Mouse (Mus musculus) stomach, embryonic 15.5 days (tissue): Measurements from ENCODE around the gene Ddb2. TPM values are rescaled to one million over a fixed set of nuclear protein-coding genes. Genes with fewer than 3 reads are reported as not detected.

Source experiments
- ATAC-seq: fragments of 200-750 bp; cut with Nextera tagmentation; 2 replicates; pipeline ENCODE4 v1.8.0; 2017; ENCODE audit warnings: low read depth, moderate number of reproducible peaks, moderate TSS enrichment; ENCODE audit not compliant: insufficient read depth, low FRiP score
- H3K27ac ChIP-seq: fragments of 300-500 bp; sonication (generic); 2 replicates; pipeline ENCODE4 v1.5.1; 2015; ENCODE audit warnings: mild to moderate bottlenecking, inconsistent platforms
- H3K27me3 ChIP-seq: fragments of 300-500 bp; sonication (generic); replicated peaks from 2 replicates; pipeline ENCODE4 v1.6.1; 2015; ENCODE audit warnings: inconsistent platforms
- H3K36me3 ChIP-seq: fragments of 300-500 bp; sonication (generic); 2 replicates; pipeline ENCODE4 v1.6.1; 2015; ENCODE audit warnings: inconsistent platforms
- H3K4me1 ChIP-seq: fragments of 300-500 bp; sonication (generic); 2 replicates; pipeline ENCODE4 v1.6.1; 2015; ENCODE audit warnings: inconsistent platforms
- H3K4me2 ChIP-seq: fragments of 300-500 bp; sonication (generic); 2 replicates; pipeline ENCODE4 v1.6.1; 2015; ENCODE audit warnings: mild to moderate bottlenecking, inconsistent platforms
- H3K4me3 ChIP-seq: fragments of 300-500 bp; sonication (generic); replicated peaks from 2 replicates; pipeline ENCODE4 v1.5.1; 2015; ENCODE audit warnings: inconsistent platforms
- H3K9ac ChIP-seq: fragments of 300-500 bp; sonication (generic); 2 replicates; pipeline ENCODE4 v1.6.1; 2015; ENCODE audit warnings: inconsistent platforms
- H3K9me3 ChIP-seq: fragments of 300-500 bp; sonication (generic); 2 replicates; pipeline ENCODE4 v1.6.1; 2016; ENCODE audit warnings: inconsistent platforms
- WGBS: fragments of 180-500 bp; shearing (Covaris S2); methylation state at CpG from one replicate; pipeline ENCODE4 v1.1.7; 2015; 5-methylcytosine and 5-hydroxymethylcytosine counted together
- polyA plus RNA-seq: library from polyadenylated mRNA; unstranded; fragments of >200 nt; fragmentation: Nextera tagmentation; extraction: Ambion mirVana; gene quantifications from 2 replicates; pipeline ENCODE4 v1.2.1, GENCODE M21; 2015

Gene Ddb2
- polyA plus RNA-seq, 1 experiment from 2014 or later: 18.5 TPM

DNA sequence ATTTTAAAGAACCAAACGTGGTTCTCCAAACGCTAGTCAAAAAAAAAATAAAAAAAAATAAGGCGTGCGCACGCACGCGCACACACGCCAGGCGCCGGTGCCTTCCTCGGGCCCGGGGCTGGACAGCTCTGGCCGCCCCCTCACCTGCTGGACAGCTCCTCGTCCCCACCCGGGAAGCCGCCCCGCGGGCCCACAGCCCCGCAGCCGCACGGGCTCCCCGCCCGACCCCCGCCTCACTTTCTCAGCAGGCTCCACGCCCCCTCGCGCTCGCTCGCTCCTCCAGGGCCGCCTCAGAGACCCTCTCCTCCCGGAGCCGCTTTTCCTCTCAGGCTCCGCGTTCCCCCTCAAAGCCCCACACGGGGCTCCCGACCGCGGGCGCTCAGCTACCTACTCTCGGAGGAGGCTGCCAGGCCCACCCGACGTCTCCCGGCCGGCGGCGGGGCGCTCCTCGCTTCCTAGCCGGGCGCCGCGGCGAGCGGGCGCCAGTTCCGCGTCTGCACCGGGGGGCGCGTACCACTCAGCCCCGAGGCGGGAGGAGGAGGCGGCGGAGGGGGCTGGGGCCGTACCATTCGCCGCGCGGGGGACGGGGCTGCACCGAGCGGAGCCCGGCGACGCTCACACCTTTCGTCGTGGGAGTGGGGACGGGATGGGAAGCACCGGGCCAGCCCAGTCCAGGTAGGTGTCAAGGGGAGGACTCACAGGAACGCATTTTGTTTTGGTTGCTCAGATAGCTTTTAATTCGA, 54.2 kb downstream of the Ddb2 start:
- peak overlapping the region; percentile 87 for H3K4me2 ChIP-seq
- H3K27ac ChIP-seq: peak overlapping the region; percentile 79
- peaks cover 3% of the 10 kb centered on the region for H3K4me1 ChIP-seq
- H3K4me3 ChIP-seq: peak overlapping the region; percentile 80
- H3K9me3 ChIP-seq: no peaks in the 10 kb centered on the region
- H3K27me3 ChIP-seq: no peaks in the 10 kb centered on the region
- peak overlapping the region; percentile 59 for H3K9ac ChIP-seq
- H3K36me3 ChIP-seq: peaks cover 6% of the 10 kb centered on the region; the same call in 1 of the 2 replicates
- ATAC-seq: peak; percentile 95
- WGBS: under 1% methylated on average over 81 of the region's 81 CpGs

DNA sequence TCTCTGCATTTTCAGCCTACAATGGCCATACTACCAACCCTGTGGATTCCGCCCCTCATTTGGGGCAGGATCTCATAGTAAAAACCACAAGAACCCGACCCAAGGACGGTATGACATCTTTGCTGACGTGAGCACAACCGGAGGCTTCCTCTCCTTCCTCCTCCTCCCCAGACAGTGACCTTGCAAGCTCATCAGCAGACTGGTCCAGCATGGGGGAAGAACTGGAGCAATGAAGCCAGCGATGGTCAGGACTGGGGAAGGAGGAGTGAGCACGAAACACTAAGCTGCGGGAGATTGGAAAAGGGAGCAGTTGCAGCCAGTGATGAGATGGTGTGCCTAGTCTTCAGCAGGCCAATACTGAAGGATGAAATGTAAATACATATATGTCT, 54.8 kb downstream of the Ddb2 start:
- Histone ChIP-seq H3K27me3 (no peaks in the 10 kb centered on the region), H3K4me3 (peak overlapping the region; percentile 80), H3K4me1 (peaks cover 3% of the 10 kb centered on the region), H3K4me2 (peak overlapping the region; percentile 87), H3K27ac (peak overlapping the region; percentile 79; the same call in 1 of the 2 replicates), H3K36me3 (peaks cover 6% of the 10 kb centered on the region), H3K9ac (peak overlapping the region; percentile 59; the same call in 1 of the 2 replicates), H3K9me3 (no peaks in the 10 kb centered on the region)
- WGBS: 11% methylated on average over 8 of the region's 8 CpGs
- ATAC-seq: no peak

DNA sequence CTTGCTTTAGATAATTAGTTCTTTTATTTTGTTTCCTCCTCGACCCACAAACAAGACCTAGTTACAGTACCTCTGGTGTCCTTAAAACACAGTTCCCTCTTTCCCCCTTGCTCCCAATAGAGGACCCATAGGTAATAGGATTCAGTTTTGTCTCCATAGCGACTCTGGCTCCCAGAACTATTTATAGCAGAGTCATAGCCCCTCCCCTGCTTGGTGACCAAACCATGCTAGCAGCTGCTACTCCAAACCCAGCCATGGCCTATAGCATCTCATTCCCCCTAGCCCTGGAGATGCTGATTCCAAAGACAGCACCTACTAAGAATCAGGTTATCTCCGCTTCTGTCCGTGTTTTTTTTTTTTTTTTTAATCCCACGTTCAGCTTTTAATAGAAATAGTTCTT, 56.1 kb downstream of the Ddb2 start:
- Histone ChIP-seq H3K36me3 (peaks cover 6% of the 10 kb centered on the region), H3K9me3 (no peaks in the 10 kb centered on the region), H3K9ac (no peak overlapping the region), H3K27ac (no peak overlapping the region), H3K4me1 (peaks cover 3% of the 10 kb centered on the region), H3K27me3 (no peaks in the 10 kb centered on the region), H3K4me2 (no peak overlapping the region), H3K4me3 (no peak overlapping the region)
- ATAC-seq: no peak
- 72% methylated on average over 5 of the region's 5 CpGs for WGBS

DNA sequence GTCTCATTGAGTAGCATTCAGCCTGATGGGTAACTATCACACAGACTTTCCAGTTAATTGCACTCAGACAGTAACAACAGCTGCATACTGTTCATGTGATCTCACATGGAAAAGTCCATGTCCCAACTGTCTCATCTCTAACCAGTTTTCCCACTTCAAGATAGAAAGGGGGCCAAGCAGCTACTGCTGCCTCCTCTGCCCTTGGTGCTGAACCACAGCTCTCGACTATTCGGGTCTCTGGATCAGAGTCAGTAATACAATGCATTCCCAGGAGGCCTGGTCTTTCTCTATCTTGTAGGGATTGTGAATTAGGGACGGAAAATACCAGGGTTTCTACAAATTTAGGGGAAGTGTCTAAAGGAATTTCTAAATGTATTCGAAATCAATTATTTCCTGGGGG, 57.0 kb downstream of the Ddb2 start:
- H3K36me3 ChIP-seq: peaks cover 6% of the 10 kb centered on the region
- no peaks in the 10 kb centered on the region for H3K27me3 ChIP-seq
- no peak overlapping the region for H3K4me3 ChIP-seq
- ATAC-seq: no peak
- H3K9me3 ChIP-seq: no peaks in the 10 kb centered on the region
- H3K4me1 ChIP-seq: peaks cover 3% of the 10 kb centered on the region
- WGBS: 53% methylated on average over 4 of the region's 4 CpGs
- H3K27ac ChIP-seq: no peak overlapping the region
- no peak overlapping the region for H3K4me2 ChIP-seq
- H3K9ac ChIP-seq: no peak overlapping the region

DNA sequence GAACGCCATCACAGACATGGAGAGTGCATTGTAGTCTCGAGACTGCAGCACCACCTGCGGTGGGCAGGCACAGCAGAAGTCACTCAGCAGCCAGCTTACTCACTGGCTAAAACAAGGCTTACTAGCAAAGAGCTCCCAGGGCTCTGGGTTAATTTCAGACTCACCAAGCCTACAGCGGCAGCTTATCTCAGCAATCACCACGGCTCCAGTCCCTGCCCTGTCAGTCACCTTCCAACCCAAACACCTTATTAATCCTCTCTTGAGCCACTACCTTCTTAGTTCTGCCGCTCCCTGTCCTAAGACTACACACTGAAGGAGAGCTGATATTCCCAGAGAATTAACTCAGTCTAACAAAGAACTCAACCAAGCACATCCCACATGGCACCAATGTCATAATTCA, 60.5 kb downstream of the Ddb2 start:
- H3K9me3 ChIP-seq: no peaks in the 10 kb centered on the region
- no peak overlapping the region for H3K9ac ChIP-seq
- no peak overlapping the region for H3K27ac ChIP-seq
- no peak overlapping the region for H3K4me3 ChIP-seq
- H3K4me2 ChIP-seq: no peak overlapping the region
- WGBS: 64% methylated on average over 6 of the region's 6 CpGs
- H3K4me1 ChIP-seq: no peaks in the 10 kb centered on the region
- ATAC-seq: no peak
- H3K27me3 ChIP-seq: no peaks in the 10 kb centered on the region
- peaks cover 6% of the 10 kb centered on the region for H3K36me3 ChIP-seq

DNA sequence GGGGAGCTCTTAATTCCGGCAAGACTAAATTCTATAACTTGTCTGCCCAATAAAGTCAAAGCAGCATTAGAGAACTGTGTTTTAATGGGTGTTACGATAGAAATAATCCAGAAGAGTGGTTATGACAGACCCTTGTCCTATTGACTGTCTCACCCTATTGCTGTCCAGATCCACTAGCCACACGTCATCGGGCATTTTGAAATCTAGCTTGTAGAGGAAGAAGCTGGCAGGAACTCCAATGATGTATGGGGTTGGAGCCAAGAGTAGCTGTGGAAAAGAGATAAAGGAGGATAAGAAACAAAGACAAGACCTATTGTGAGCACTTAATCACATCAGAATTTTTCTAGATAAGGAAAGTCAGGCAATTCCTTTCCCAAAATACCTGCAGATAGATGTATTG, 61.3 kb downstream of the Ddb2 start:
- no peak overlapping the region for H3K4me2 ChIP-seq
- ATAC-seq: no peak
- no peak overlapping the region for H3K9ac ChIP-seq
- WGBS: 86% methylated on average over 4 of the region's 4 CpGs
- H3K4me3 ChIP-seq: no peak overlapping the region
- peaks cover 6% of the 10 kb centered on the region for H3K36me3 ChIP-seq
- H3K9me3 ChIP-seq: no peaks in the 10 kb centered on the region
- no peaks in the 10 kb centered on the region for H3K27me3 ChIP-seq
- H3K27ac ChIP-seq: no peak overlapping the region
- H3K4me1 ChIP-seq: no peaks in the 10 kb centered on the region

DNA sequence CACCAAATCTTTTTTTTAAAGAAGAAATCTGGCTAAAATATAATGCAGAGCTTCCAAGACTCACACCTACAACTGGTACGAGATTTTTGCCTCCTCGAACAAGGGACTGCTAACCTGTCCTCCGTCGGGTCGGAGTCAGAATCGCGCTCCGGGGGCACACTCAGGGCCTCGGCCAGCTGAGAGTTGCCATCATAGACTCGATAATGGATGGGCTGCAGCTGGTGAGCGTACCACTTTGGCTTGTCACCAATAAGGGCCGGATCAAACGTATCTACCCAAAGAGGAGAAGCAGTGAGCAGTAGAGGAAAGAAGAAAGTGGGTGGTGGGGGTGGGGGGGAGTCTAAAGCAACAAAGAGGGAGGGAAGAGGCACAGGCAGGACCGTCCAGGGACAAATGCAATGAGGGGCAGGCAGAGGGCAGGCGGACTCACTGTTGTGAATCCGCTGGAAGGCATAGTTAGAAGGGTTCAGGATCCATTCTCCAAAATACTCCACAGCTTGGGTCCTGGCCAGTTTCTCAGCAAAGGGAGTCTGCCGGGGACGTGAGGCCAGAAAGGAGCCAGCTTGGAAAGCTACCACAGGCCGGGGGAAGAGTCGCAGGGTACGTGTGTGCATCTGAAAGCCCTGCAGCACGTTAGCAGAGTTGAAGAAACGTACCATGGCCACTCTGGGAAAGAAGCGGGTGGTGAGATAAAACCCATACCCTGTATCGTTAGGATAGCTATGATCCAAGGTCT, 67.0 kb downstream of the Ddb2 start:
- no peak for ATAC-seq
- H3K27me3 ChIP-seq: no peaks in the 10 kb centered on the region
- no peak overlapping the region for H3K4me3 ChIP-seq
- no peaks in the 10 kb centered on the region for H3K9me3 ChIP-seq
- no peak overlapping the region for H3K9ac ChIP-seq
- no peak overlapping the region for H3K4me2 ChIP-seq
- H3K27ac ChIP-seq: no peak overlapping the region
- no peaks in the 10 kb centered on the region; the same call in 1 of the 2 replicates for H3K36me3 ChIP-seq
- H3K4me1 ChIP-seq: no peaks in the 10 kb centered on the region
- WGBS: 77% methylated on average over 25 of the region's 25 CpGs

DNA sequence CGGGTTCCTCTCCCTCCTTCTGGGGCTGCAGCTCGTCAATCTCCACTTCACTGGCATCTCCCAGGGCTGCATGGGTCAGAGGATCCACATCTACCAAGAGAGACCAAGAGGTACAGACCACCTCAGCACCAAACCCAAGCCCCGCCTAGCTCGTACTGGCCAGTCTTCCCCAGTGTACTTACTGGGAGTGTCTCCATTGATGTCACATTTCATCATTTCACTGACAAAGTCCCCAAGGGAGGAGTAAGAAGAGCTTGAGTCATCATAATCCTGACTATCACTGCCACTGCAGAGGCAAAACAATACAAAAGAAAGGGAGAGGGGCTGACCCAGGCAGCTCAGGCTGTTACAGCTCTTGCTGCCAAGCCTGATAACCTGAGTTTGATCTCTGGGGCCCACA, 69.2 kb downstream of the Ddb2 start:
- Histone ChIP-seq H3K4me3 (no peak overlapping the region), H3K4me2 (no peak overlapping the region), H3K9ac (no peak overlapping the region), H3K36me3 (peaks cover 4% of the 10 kb centered on the region; the same call in 1 of the 2 replicates), H3K9me3 (no peaks in the 10 kb centered on the region), H3K4me1 (no peaks in the 10 kb centered on the region), H3K27ac (no peak overlapping the region), H3K27me3 (no peaks in the 10 kb centered on the region)
- ATAC-seq: no peak
- whole genome bisulfite sequencing: 54% methylated on average over 4 of the region's 4 CpGs

DNA sequence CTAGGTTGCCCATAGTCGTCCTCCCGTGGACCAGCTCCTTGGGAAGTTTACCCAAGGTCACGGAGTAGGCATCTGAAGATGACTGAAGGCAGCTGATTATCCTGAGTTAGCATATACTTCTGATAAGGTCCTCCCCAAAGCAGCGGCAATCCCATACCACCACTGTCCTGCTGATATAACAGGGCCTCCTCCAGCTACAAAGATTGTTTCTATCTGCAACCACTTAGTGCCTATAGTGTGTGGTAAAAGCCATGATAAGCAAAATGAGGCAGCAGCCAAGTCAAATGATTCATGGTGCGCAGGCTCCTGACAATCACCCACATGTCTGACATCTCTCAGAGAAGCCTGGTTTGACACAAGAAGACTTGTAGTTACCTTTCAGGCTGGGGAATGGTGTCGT, 71.8 kb downstream of the Ddb2 start:
- Histone ChIP-seq H3K4me1 (no peaks in the 10 kb centered on the region), H3K36me3 (peaks cover 12% of the 10 kb centered on the region; the same call in 1 of the 2 replicates), H3K9me3 (no peaks in the 10 kb centered on the region), H3K9ac (no peak overlapping the region), H3K4me3 (no peak overlapping the region), H3K4me2 (no peak overlapping the region), H3K27me3 (no peaks in the 10 kb centered on the region), H3K27ac (no peak overlapping the region)
- WGBS: 84% methylated on average over 6 of the region's 6 CpGs
- no peak for ATAC-seq

DNA sequence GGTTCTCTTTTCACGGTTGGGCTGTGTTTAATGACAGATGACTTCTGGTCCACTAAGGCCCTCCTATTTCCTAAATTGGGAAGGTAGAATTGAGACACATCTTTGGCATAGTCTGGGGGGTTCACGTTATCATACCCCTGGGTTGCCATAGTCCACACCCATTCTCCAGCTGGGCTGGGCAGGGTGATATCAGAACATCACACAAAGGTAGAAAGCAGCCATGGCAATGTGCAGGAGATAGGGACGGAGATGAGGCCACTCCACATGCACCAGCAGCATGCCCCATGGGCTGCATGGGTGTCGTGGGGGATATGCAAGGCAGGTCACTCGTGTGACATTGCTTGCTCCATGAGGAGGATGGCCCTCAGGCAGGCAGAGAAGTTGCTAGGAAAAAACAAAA, 73.2 kb downstream of the Ddb2 start:
- ATAC-seq: no peak
- 0 out of 2 replicates have a peak, but pooled peaks cover 12% of the 10 kb centered on the region for H3K36me3 ChIP-seq
- no peak overlapping the region for H3K27ac ChIP-seq
- H3K4me3 ChIP-seq: no peak overlapping the region
- no peak overlapping the region for H3K4me2 ChIP-seq
- no peaks in the 10 kb centered on the region for H3K4me1 ChIP-seq
- no peaks in the 10 kb centered on the region for H3K9me3 ChIP-seq
- H3K27me3 ChIP-seq: no peaks in the 10 kb centered on the region
- 77% methylated on average over 5 of the region's 5 CpGs for WGBS
- H3K9ac ChIP-seq: no peak overlapping the region

DNA sequence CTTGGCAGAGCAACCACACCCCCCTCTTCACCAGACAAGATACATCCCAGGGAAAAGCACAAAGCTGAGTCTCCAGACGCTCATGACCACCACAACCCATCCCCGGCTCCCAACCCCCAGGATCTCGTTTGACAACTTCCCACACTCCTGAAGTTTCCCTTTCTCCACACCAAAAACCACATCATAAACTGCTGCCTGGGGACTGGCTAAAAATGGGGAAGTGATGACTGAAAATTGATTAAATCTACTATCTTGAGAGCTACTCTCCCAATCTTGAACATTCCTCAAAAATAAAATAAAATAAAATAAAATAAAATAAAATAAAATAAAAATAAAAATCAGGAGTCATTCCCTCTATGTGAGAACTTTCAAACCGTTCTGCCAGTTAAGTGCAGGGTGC, 73.8 kb downstream of the Ddb2 start:
- WGBS: 86% methylated on average over 4 of the region's 4 CpGs

More for the DNA sequence above, 73.8 kb downstream of the Ddb2 start:
- Histone ChIP-seq H3K4me1 (no peaks in the 10 kb centered on the region), H3K36me3 (0 out of 2 replicates have a peak, but pooled peaks cover 12% of the 10 kb centered on the region), H3K27ac (no peak overlapping the region), H3K4me3 (no peak overlapping the region), H3K27me3 (no peaks in the 10 kb centered on the region), H3K9me3 (no peaks in the 10 kb centered on the region), H3K9ac (no peak overlapping the region), H3K4me2 (no peak overlapping the region)
- ATAC-seq: no peak
